Mouse (Mus musculus) spleen, adult 2 months (tissue): ENCODE data around the gene Clstn2. TPM values are rescaled to one million over a fixed set of nuclear protein-coding genes. Genes with fewer than 3 reads are reported as not detected.

Experiments used
- DNase-seq, 2 experiments: peaks; one replicate each; pipeline versions ENCODE4 v3.0.0 to v3.0.0-alpha.2; 2012 to 2021; ENCODE audit warnings: low spot score in 2 of 2, low read depth in 1 of 2
- H3K27ac ChIP-seq: fragments of 200-500 bp; 2 replicates; pipeline ENCODE4 v1.5.1; 2012; ENCODE audit warnings: low read length, inconsistent platforms; ENCODE audit not compliant: insufficient read depth
- H3K27me3 ChIP-seq: fragments of 200-500 bp; 2 replicates; pipeline ENCODE4 v1.6.1; 2012; ENCODE audit warnings: mild to moderate bottlenecking, moderate library complexity, low read length, inconsistent platforms; ENCODE audit not compliant: control insufficient read depth, insufficient read depth
- H3K36me3 ChIP-seq: fragments of 200-500 bp; 2 replicates; pipeline ENCODE4 v1.6.1; 2012; ENCODE audit warnings: mild to moderate bottlenecking, low read length, inconsistent platforms; ENCODE audit not compliant: control insufficient read depth, insufficient read depth
- H3K4me1 ChIP-seq: fragments of 200-500 bp; 2 replicates; pipeline ENCODE4 v1.6.1; 2011; ENCODE audit warnings: inconsistent platforms; ENCODE audit not compliant: control insufficient read depth, insufficient read depth, insufficient read length
- H3K4me3 ChIP-seq: fragments of 200-500 bp; 2 replicates; pipeline ENCODE4 v1.5.1; 2011; ENCODE audit warnings: mild to moderate bottlenecking, inconsistent platforms; ENCODE audit not compliant: insufficient read depth, insufficient read length; ENCODE audit errors: extremely low read depth
- CTCF ChIP-seq: fragments of 200-500 bp; IDR thresholded peaks from 2 replicates; pipeline ENCODE4 v1.5.1; 2011; ENCODE audit warnings: mild to moderate bottlenecking, inconsistent platforms; ENCODE audit not compliant: insufficient read depth, insufficient read length, insufficient replicate concordance; ENCODE audit errors: extremely low read depth
- POLR2A ChIP-seq: fragments of 200-500 bp; IDR thresholded peaks from 2 replicates; pipeline ENCODE4 v1.6.1; 2011; ENCODE audit warnings: low read depth, low read length, inconsistent platforms
- WGBS: fragments of 180-500 bp; shearing (Covaris S2); methylation state at CpG from one replicate; pipeline ENCODE4 v1.1.7; 2018; 5-methylcytosine and 5-hydroxymethylcytosine counted together
- polyA plus RNA-seq: library from polyadenylated mRNA; depleted of rRNA; stranded (reverse); fragments of >200 nt; gene quantifications from 2 replicates; pipeline ENCODE4 v1.2.3, GENCODE M21; 2012

Clstn2 gene
- polyA plus RNA-seq, 1 experiment = 0.58 TPM

DNA sequence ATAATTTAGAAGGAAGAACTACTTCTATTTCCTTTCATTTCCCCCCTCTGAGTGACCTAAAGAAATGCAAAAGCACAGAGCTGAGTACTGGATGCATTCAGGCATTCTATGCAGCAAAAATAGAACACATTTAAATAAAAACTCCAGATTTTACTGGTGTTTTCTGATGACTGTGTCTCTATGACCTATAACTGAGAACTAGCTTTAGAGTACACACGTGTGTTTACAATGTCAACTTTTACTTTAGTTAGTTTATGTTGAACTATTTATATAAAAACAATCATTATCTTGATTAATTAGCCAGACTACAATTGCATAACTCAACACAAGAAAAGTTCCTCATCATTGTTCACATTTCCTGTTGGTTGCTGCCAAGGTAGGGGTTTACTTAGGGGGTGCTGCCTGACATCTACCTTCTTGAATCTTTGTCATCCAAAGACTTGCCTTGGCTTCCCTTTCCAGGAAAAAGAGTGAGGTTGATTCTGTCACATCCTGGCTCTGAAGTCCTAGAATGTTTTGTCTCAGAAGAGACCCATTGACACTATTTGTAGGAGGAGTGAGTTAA, 603.0 kb downstream of the Clstn2 start:
- no peak overlapping the region for H3K27ac ChIP-seq
- 74% methylated on average over 1 of the region's 1 CpGs for WGBS
- no peak for TF ChIP-seq POLR2A
- TF ChIP-seq CTCF = no peak
- H3K4me3 ChIP-seq = no peak overlapping the region
- no peaks in the 10 kb centered on the region for H3K4me1 ChIP-seq
- DNase-seq = no peak
- H3K36me3 ChIP-seq = no peaks in the 10 kb centered on the region
- no peaks in the 10 kb centered on the region for H3K27me3 ChIP-seq

DNA sequence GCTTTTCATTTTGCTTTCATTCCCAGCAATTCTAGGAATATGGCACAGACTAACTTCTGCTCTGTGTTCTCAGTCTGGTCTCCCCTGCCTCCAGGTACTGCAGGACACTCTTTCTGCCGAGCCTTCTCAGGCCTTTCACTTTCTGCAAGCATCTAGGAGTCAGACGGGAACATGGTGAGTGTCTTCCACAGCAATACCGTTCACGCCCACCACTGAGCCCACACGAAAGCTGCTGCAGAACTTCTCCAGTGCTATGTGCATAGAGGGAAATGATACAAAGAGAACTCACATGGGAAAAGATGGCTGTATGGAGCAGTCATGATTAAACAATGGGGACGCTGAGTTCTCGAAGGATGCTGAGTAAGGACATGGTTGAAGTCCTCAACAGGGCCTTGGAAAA, 604.9 kb downstream of the Clstn2 start:
- Histone ChIP-seq H3K4me1 (no peaks in the 10 kb centered on the region), H3K27ac (no peak overlapping the region), H3K27me3 (no peaks in the 10 kb centered on the region), H3K4me3 (no peak overlapping the region), H3K36me3 (no peaks in the 10 kb centered on the region)
- 80% methylated on average over 7 of the region's 7 CpGs for WGBS
- TF ChIP-seq POLR2A = no peak
- TF ChIP-seq CTCF = no peak
- DNase-seq = no peak

- WGBS = 83% methylated on average over 5 of the region's 5 CpGs
- no peak overlapping the region for H3K4me3 ChIP-seq
- no peaks in the 10 kb centered on the region for H3K36me3 ChIP-seq
- H3K27me3 ChIP-seq = no peaks in the 10 kb centered on the region
- H3K27ac ChIP-seq = no peak overlapping the region
- no peaks in the 10 kb centered on the region for H3K4me1 ChIP-seq
- DNase-seq = no peak
- TF ChIP-seq POLR2A (no peak), CTCF (no peak)
Observed at GRCm38 (mm10) chr9:97420896-97421295, 612.1 kb downstream of the Clstn2 start.

GRCm38 (mm10) chr9:97414876-97415668, 617.9 kb downstream of the Clstn2 start:
- no peak overlapping the region for H3K4me3 ChIP-seq
- 81% methylated on average over 6 of the region's 6 CpGs for WGBS
- no peak for DNase-seq
- no peaks in the 10 kb centered on the region for H3K27me3 ChIP-seq
- H3K36me3 ChIP-seq = no peaks in the 10 kb centered on the region
- no peaks in the 10 kb centered on the region for H3K4me1 ChIP-seq
- TF ChIP-seq CTCF = no peak
- no peak for TF ChIP-seq POLR2A
- H3K27ac ChIP-seq = no peak overlapping the region

GRCm38 (mm10) chr9:97408142-97408541, 624.8 kb downstream of the Clstn2 start:
- Histone ChIP-seq H3K27me3 (no peaks in the 10 kb centered on the region), H3K27ac (no peak overlapping the region), H3K4me1 (no peaks in the 10 kb centered on the region), H3K36me3 (no peaks in the 10 kb centered on the region), H3K4me3 (no peak overlapping the region)
- no peak for TF ChIP-seq CTCF
- TF ChIP-seq POLR2A = no peak
- no peak for DNase-seq
- WGBS = 88% methylated on average over 2 of the region's 2 CpGs
